Mouse (Mus musculus) heart, postnatal 0 days (tissue): ENCODE data around the gene Ackr3.

Experiments
- CTCF ChIP-seq: IDR thresholded peaks from 2 replicates; pipeline ENCODE4 v1.5.1; 2016; ENCODE audit warnings: antibody characterized with exemption, control low read depth, low read depth
- EP300 ChIP-seq: IDR thresholded peaks from 2 replicates; pipeline ENCODE4 v1.6.1; 2016; ENCODE audit warnings: antibody characterized with exemption, low read depth

DNA sequence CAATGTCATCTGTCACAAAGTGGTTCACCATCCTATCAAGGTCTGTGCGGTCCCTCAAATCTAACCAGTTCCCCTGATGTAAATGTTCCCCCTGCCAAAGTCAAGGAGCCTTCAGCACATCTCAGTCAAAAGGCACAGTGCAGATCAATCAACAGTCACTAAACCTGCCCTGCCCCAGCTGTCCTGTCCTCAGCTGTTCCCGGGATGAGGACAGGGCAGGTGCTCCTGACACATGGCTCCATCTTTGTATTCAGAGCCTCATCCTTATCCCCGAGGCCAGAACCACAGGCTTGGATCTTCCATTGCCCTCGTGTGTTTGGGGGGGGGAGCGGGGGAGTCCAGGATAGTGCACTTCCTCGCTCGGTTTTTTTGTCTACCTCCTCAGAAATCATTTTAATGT, 47.2 kb upstream of the Ackr3 start:
- TF ChIP-seq EP300 (no peak), CTCF (no peak)
